Mouse (Mus musculus): ENCODE results near the gene Vti1a. TPM values are rescaled to one million over a fixed set of nuclear protein-coding genes. Genes with fewer than 3 reads are reported as not detected.

Vti1a gene
- polyA plus RNA-seq, 1 experiment: 17.6 TPM

DNA sequence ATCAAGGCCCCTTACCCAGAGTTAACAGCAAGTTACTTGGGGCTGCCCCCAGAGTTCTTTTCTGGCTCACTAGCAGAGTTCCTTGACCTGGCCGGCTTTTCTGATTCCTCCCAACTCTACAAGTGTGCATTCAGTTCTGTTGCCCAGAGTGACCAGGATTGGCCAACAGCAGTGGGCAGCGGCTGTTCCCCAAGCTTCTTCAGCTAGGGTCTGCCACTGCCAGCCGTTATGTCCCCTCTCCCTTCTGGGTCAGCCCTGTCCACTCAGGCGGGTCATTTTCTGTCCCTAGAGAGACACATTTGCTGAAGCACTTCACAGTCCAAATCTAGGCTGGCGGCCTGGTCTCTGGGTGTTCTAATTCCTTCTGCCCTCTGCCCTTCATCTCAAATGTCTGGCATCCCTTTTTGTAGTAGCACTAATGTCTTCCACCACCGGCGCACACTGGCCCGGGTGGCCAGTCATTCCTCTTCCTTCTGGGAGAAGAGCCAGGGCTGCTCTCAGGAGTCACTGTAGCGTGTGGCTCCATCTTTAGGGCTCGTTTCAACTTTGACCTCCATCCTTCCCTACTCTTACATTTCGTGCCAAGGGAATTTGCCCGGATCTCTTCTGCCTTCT, 305.0 kb downstream of the Vti1a start:
- TF ChIP-seq POLR2A (IDR thresholded peaks at IDR 0.05; ENCODE audit: insufficient read depth, low read length) (no peak), EP300 (IDR thresholded peaks at IDR 0.05; ENCODE audit: insufficient read depth, low read depth, low read length) (no peak), CTCF (IDR thresholded peaks at IDR 0.05; ENCODE audit: low read depth, low read length) (no peak)
- H3K27ac ChIP-seq (ENCODE audit: insufficient read depth, low read length): no peak overlapping the region
- no peak overlapping the region for H3K4me3 ChIP-seq (ENCODE audit: low read depth, low read length)
- H3K9me3 ChIP-seq (replicated peaks; ENCODE audit: control insufficient read depth, insufficient read depth, low read length, poor library complexity, severe bottlenecking): no peaks in the 10 kb centered on the region
- H3K27me3 ChIP-seq (ENCODE audit: control insufficient read depth, insufficient read depth, low read length, poor library complexity, severe bottlenecking): no peaks in the 10 kb centered on the region
- H3K36me3 ChIP-seq (ENCODE audit: control insufficient read depth, insufficient read depth, low read length, poor library complexity, severe bottlenecking): no peaks in the 10 kb centered on the region
- H3K4me1 ChIP-seq (ENCODE audit: control insufficient read depth, insufficient read depth, low read length): no peaks in the 10 kb centered on the region
- H3K9ac ChIP-seq (ENCODE audit: low read depth, poor library complexity, severe bottlenecking): no peak overlapping the region

DNA sequence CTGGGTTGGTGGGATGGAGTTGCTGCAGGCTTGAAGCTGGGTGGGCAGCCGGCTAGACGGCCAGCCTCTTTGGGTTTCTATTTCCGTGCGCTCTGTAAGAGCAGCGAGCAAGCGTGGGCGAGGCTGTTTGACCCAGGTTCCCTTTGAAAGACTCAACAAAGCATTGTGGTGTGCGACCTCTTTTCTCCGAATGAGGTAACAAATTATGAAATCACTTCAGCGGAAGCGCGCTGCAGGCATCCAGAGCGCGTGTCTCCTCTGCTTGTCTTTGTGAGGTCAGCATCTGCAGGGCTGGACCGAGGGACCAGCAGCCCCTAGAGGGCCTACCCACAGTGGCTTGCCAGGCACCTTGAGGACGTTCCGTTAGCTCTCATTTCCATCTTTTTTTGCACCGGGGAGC, 306.7 kb downstream of the Vti1a start:
- no peak for TF ChIP-seq CTCF (IDR thresholded peaks at IDR 0.05; ENCODE audit: low read depth, low read length)
- no peak for TF ChIP-seq POLR2A (IDR thresholded peaks at IDR 0.05; ENCODE audit: insufficient read depth, low read length)
- no peak for TF ChIP-seq EP300 (IDR thresholded peaks at IDR 0.05; ENCODE audit: insufficient read depth, low read depth, low read length)
- H3K4me3 ChIP-seq (ENCODE audit: low read depth, low read length): no peak overlapping the region
- no peaks in the 10 kb centered on the region for H3K9me3 ChIP-seq (replicated peaks; ENCODE audit: control insufficient read depth, insufficient read depth, low read length, poor library complexity, severe bottlenecking)
- H3K4me1 ChIP-seq (ENCODE audit: control insufficient read depth, insufficient read depth, low read length): no peaks in the 10 kb centered on the region
- H3K36me3 ChIP-seq (ENCODE audit: control insufficient read depth, insufficient read depth, low read length, poor library complexity, severe bottlenecking): no peaks in the 10 kb centered on the region
- H3K27ac ChIP-seq (ENCODE audit: insufficient read depth, low read length): no peak overlapping the region
- H3K9ac ChIP-seq (ENCODE audit: low read depth, poor library complexity, severe bottlenecking): no peak overlapping the region
- H3K27me3 ChIP-seq (ENCODE audit: control insufficient read depth, insufficient read depth, low read length, poor library complexity, severe bottlenecking): no peaks in the 10 kb centered on the region

DNA sequence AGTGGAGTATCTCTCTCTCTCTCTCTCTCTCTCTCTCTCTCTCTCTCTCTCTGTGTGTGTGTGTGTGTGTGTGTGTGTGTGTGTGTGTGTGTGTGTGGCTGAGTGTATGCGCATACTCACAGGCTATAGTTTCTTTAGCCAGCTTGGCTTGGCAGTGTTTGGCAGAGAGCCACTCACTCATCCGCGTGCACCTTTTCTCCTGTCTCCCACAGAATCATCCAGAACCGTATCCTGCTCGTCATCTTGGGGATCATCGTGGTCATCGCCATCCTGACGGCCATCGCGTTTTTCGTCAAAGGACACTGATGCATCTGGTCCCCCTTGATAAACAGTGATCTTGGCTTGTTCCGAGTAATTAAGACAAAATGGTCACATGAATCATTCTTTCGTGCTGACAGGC, 307.5 kb downstream of the Vti1a start:
- H3K9ac ChIP-seq (ENCODE audit: low read depth, poor library complexity, severe bottlenecking): no peak overlapping the region
- TF ChIP-seq CTCF (IDR thresholded peaks at IDR 0.05; ENCODE audit: low read depth, low read length): no peak
- no peaks in the 10 kb centered on the region for H3K36me3 ChIP-seq (ENCODE audit: control insufficient read depth, insufficient read depth, low read length, poor library complexity, severe bottlenecking)
- no peaks in the 10 kb centered on the region for H3K27me3 ChIP-seq (ENCODE audit: control insufficient read depth, insufficient read depth, low read length, poor library complexity, severe bottlenecking)
- no peak overlapping the region for H3K4me3 ChIP-seq (ENCODE audit: low read depth, low read length)
- H3K9me3 ChIP-seq (replicated peaks; ENCODE audit: control insufficient read depth, insufficient read depth, low read length, poor library complexity, severe bottlenecking): no peaks in the 10 kb centered on the region
- H3K4me1 ChIP-seq (ENCODE audit: control insufficient read depth, insufficient read depth, low read length): no peaks in the 10 kb centered on the region
- no peak overlapping the region for H3K27ac ChIP-seq (ENCODE audit: insufficient read depth, low read length)

DNA sequence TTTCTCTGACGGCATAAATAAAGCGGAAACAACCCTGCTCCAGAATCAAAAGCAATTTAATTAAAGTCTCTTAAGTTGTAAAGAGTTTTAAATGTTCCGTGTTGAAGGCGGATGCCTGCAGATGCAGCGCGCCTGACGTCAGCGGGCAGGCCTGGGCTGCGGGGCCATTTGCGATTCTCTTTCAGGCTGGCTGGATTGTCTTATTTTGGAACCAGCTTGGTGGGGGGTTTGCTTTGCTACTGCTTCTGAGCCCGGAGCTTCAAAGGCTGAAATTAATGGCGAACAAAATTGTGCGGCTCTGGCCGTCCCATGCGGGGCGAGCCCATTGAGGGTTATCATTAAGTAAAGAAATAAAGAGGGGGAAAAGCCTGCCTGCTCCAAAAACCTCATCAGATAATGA, 310.4 kb downstream of the Vti1a start:
- no peaks in the 10 kb centered on the region for H3K4me1 ChIP-seq (ENCODE audit: control insufficient read depth, insufficient read depth, low read length)
- H3K4me3 ChIP-seq (ENCODE audit: low read depth, low read length): no peak overlapping the region
- H3K27me3 ChIP-seq (ENCODE audit: control insufficient read depth, insufficient read depth, low read length, poor library complexity, severe bottlenecking): no peaks in the 10 kb centered on the region
- H3K9ac ChIP-seq (ENCODE audit: low read depth, poor library complexity, severe bottlenecking): no peak overlapping the region
- no peaks in the 10 kb centered on the region for H3K36me3 ChIP-seq (ENCODE audit: control insufficient read depth, insufficient read depth, low read length, poor library complexity, severe bottlenecking)
- TF ChIP-seq CTCF (IDR thresholded peaks at IDR 0.05; ENCODE audit: low read depth, low read length) (no peak), POLR2A (IDR thresholded peaks at IDR 0.05; ENCODE audit: insufficient read depth, low read length) (no peak), EP300 (IDR thresholded peaks at IDR 0.05; ENCODE audit: insufficient read depth, low read depth, low read length) (no peak)
- H3K27ac ChIP-seq (ENCODE audit: insufficient read depth, low read length): no peak overlapping the region
- no peaks in the 10 kb centered on the region for H3K9me3 ChIP-seq (replicated peaks; ENCODE audit: control insufficient read depth, insufficient read depth, low read length, poor library complexity, severe bottlenecking)

DNA sequence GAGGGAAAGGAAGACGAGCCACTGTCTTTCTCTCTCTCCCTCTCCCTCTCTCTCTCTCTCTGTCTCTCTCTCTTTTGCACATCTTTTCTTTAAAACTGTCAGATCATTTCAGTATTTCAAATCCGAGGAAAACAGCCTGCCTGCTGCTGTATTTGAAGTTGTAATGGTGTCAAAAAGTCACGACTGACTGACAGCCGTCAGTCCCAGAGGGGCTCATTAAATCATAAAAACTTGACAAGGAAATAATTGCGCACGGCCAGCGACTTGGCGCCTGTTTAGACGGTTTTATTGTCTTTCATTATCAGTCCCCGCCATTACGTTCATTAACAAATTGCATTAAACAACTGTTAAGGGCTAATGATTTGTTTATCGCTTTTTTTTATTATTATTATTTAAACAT, 310.9 kb downstream of the Vti1a start:
- Histone ChIP-seq H3K9ac (ENCODE audit: low read depth, poor library complexity, severe bottlenecking) (no peak overlapping the region), H3K4me1 (ENCODE audit: control insufficient read depth, insufficient read depth, low read length) (no peaks in the 10 kb centered on the region), H3K4me3 (ENCODE audit: low read depth, low read length) (no peak overlapping the region), H3K27me3 (ENCODE audit: control insufficient read depth, insufficient read depth, low read length, poor library complexity, severe bottlenecking) (no peaks in the 10 kb centered on the region), H3K27ac (ENCODE audit: insufficient read depth, low read length) (no peak overlapping the region), H3K9me3 (replicated peaks; ENCODE audit: control insufficient read depth, insufficient read depth, low read length, poor library complexity, severe bottlenecking) (no peaks in the 10 kb centered on the region), H3K36me3 (ENCODE audit: control insufficient read depth, insufficient read depth, low read length, poor library complexity, severe bottlenecking) (no peaks in the 10 kb centered on the region)
- TF ChIP-seq POLR2A (IDR thresholded peaks at IDR 0.05; ENCODE audit: insufficient read depth, low read length) (no peak), CTCF (IDR thresholded peaks at IDR 0.05; ENCODE audit: low read depth, low read length) (no peak), EP300 (IDR thresholded peaks at IDR 0.05; ENCODE audit: insufficient read depth, low read depth, low read length) (no peak)

DNA sequence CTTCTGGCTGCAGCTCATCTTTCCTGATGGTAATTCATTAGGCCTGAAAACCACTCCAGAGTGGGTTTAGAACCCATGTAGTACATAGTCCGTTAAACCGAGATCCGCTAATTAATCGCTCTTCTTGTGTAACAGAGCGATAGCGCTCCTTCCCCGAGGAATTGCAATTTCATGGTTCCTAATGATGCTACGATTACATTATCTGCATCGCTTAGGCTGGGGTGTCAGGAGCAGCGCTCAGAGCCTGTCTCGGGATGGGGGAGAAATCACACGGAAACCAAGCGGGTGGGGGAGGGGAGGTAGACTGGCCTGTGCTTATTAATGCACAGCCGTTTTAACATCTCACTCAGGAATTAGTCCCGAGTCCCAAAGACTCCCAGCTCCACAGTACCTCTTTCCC, 319.4 kb downstream of the Vti1a start:
- peaks cover under 1% of the 10 kb centered on the region for H3K4me1 ChIP-seq (ENCODE audit: control insufficient read depth, insufficient read depth, low read length)
- no peaks in the 10 kb centered on the region for H3K36me3 ChIP-seq (ENCODE audit: control insufficient read depth, insufficient read depth, low read length, poor library complexity, severe bottlenecking)
- no peaks in the 10 kb centered on the region for H3K27me3 ChIP-seq (ENCODE audit: control insufficient read depth, insufficient read depth, low read length, poor library complexity, severe bottlenecking)
- no peak overlapping the region for H3K9ac ChIP-seq (ENCODE audit: low read depth, poor library complexity, severe bottlenecking)
- no peak overlapping the region for H3K4me3 ChIP-seq (ENCODE audit: low read depth, low read length)
- TF ChIP-seq CTCF (IDR thresholded peaks at IDR 0.05; ENCODE audit: low read depth, low read length) (no peak), EP300 (IDR thresholded peaks at IDR 0.05; ENCODE audit: insufficient read depth, low read depth, low read length) (no peak), POLR2A (IDR thresholded peaks at IDR 0.05; ENCODE audit: insufficient read depth, low read length) (no peak)
- H3K9me3 ChIP-seq (replicated peaks; ENCODE audit: control insufficient read depth, insufficient read depth, low read length, poor library complexity, severe bottlenecking): no peaks in the 10 kb centered on the region
- H3K27ac ChIP-seq (ENCODE audit: insufficient read depth, low read length): no peak overlapping the region
